Mouse (Mus musculus) lung, adult 2 months (tissue): ENCODE data around the gene Napa.

Experiments used
- CTCF ChIP-seq: fragments of 200-500 bp; IDR thresholded peaks from 2 replicates; pipeline ENCODE4 v1.5.1; 2011; ENCODE audit warnings: mild to moderate bottlenecking, low read length, control low read depth; ENCODE audit not compliant: insufficient read depth
- POLR2A ChIP-seq: fragments of 200-500 bp; IDR thresholded peaks from 2 replicates; pipeline ENCODE4 v1.6.1; 2011; ENCODE audit warnings: low read depth, mild to moderate bottlenecking, control low read depth, low read length, borderline replicate concordance; ENCODE audit errors: extremely low read depth

GRCm38 (mm10) chr7:16158735-16159134 is 60.5 kb downstream of the Napa start:
- TF ChIP-seq CTCF, result no peak
- TF ChIP-seq POLR2A, result no peak
